ENCODE assay signal across 20 mouse cellular contexts in genomic region chr10:93287551-93288145, GRCm38 (mm10). TPM values are rescaled to one million over a fixed set of nuclear protein-coding genes. Genes with fewer than 3 reads are reported as not detected.
DNase-seq lines count a peak whose midpoint lies in the region; ATAC-seq and TF ChIP-seq lines count a peak whose summit lies in the region.
"Had no signal": no experiment of that assay in that cellular context is flagged by ENCODE, and none has a peak within 500 bp of the region (broad histone marks: within the 10 kb centered on the region; RNA-seq: fewer than 3 reads in every experiment).

No protein-coding gene starts in this region.

- TF ChIP-seq POLR2A in embryonic fibroblast, embryonic 13.5 days (IDR thresholded peaks at IDR 0.05; ENCODE audit: low read depth, low read length), result no peak

- H3K4me2 ChIP-seq in heart, embryonic 13.5 days, result peak overlapping the region; percentile 11; the same call in 1 of the 2 replicates
- H3K4me2 ChIP-seq: embryonic facial prominence, embryonic 12.5 days; forebrain, embryonic 13.5 days; hindbrain, embryonic 13.5 days; liver, embryonic 13.5 days; lung, embryonic 14.5 days; neural tube, embryonic 15.5 days had no signal

- DNase-seq in heart, postnatal 25 days (ENCODE audit: low spot score), result no peak
- DNase-seq in 3134 (ENCODE audit: extremely low read depth, insufficient read length, low spot score), result peak; percentile 90
- no peak for DNase-seq in ovary, adult 18-20 months (ENCODE audit: low spot score)
- no peak for DNase-seq in frontal cortex, postnatal 10 days (ENCODE audit: low spot score in 2 of 2)
- DNase-seq: cerebellum, adult 18-20 months; liver, embryonic 13.5 days; thymus, adult 18-20 months; thymus, postnatal 36 days had no signal

- peak overlapping the region; percentile 66 for H3K27ac ChIP-seq in heart, embryonic 13.5 days (replicated peaks)
- H3K27ac ChIP-seq in embryonic fibroblast, embryonic 13.5 days (ENCODE audit: insufficient read depth, low read length), result peak overlapping the region; percentile 95
- H3K27ac ChIP-seq: embryonic facial prominence, embryonic 12.5 days; forebrain, embryonic 13.5 days; hindbrain, embryonic 13.5 days; left cerebral cortex, adult 2 months; liver, embryonic 13.5 days; midbrain, embryonic 10.5 days; neural tube, embryonic 15.5 days had no signal

- no peak overlapping the region for H3K4me3 ChIP-seq in heart, embryonic 13.5 days
- H3K4me3 ChIP-seq in C2C12 (ENCODE audit: insufficient read depth, poor library complexity, severe bottlenecking), result no peak overlapping the region
- no peak overlapping the region for H3K4me3 ChIP-seq in embryonic fibroblast, embryonic 13.5 days (ENCODE audit: insufficient read depth, low read length)
- H3K4me3 ChIP-seq: embryonic facial prominence, embryonic 12.5 days; erythroblast, embryonic 14.5 days; forebrain, embryonic 13.5 days; hindbrain, embryonic 13.5 days; left cerebral cortex, adult 2 months; liver, embryonic 13.5 days; midbrain, embryonic 10.5 days; neural tube, embryonic 15.5 days had no signal

- no peaks in the 10 kb centered on the region for H3K27me3 ChIP-seq in heart, embryonic 13.5 days (replicated peaks)
- H3K27me3 ChIP-seq in C2C12 (ENCODE audit: control insufficient read depth, insufficient read depth, insufficient read length), result no peaks in the 10 kb centered on the region
- H3K27me3 ChIP-seq: embryonic facial prominence, embryonic 12.5 days; hindbrain, embryonic 13.5 days; liver, embryonic 13.5 days; neural tube, embryonic 15.5 days had no signal

- no peak for ATAC-seq in heart, embryonic 13.5 days (ENCODE audit: extremely low read depth, insufficient number of reproducible peaks, low FRiP score, low TSS enrichment)
- ATAC-seq: forebrain, embryonic 13.5 days; inflammation-experienced regulatory T-cells, adult 6 months had no signal

- peaks cover 89% of the 10 kb centered on the region for H3K79me2 ChIP-seq in C2C12 (ENCODE audit: control insufficient read depth, insufficient read depth)

- H3ac ChIP-seq in C2C12 (ENCODE audit: control insufficient read depth, insufficient read length, low read depth), result peak overlapping the region; percentile 23

- intact Hi-C loops in heart, postnatal 25 days (cut with DNase I), result loop anchor here (10.0 kb wide), 1 partner anchor 223 kb away; no protein-coding TSS in a partner anchor

- peaks cover 62% of the 10 kb centered on the region for H3K79me3 ChIP-seq in C2C12 (ENCODE audit: low read depth)

- TF ChIP-seq CTCF in C2C12 (IDR thresholded peaks at IDR 0.05; ENCODE audit: control insufficient read depth, insufficient read depth, insufficient read length), result no peak
- TF ChIP-seq CTCF in embryonic fibroblast, embryonic 13.5 days (IDR thresholded peaks at IDR 0.05; ENCODE audit: borderline replicate concordance, insufficient read depth, low read length), result no peak

- 59% methylated on average over 8 of the region's 8 CpGs for WGBS in heart, embryonic 13.5 days

- peaks cover 26% of the 10 kb centered on the region for H3K36me3 ChIP-seq in heart, embryonic 13.5 days
- peaks cover 60% of the 10 kb centered on the region for H3K36me3 ChIP-seq in C2C12 (ENCODE audit: control insufficient read depth, insufficient read depth)
- H3K36me3 ChIP-seq: hindbrain, embryonic 13.5 days; liver, embryonic 13.5 days; neural tube, embryonic 15.5 days had no signal

- H3K9ac ChIP-seq in heart, embryonic 13.5 days, result no peak overlapping the region
- H3K9ac ChIP-seq: embryonic facial prominence, embryonic 12.5 days; forebrain, embryonic 13.5 days; hindbrain, embryonic 13.5 days; liver, embryonic 13.5 days; lung, embryonic 14.5 days; neural tube, embryonic 15.5 days had no signal

- H3K9me3 ChIP-seq in heart, embryonic 13.5 days, result no peaks in the 10 kb centered on the region
- H3K9me3 ChIP-seq: embryonic facial prominence, embryonic 12.5 days; forebrain, embryonic 13.5 days; hindbrain, embryonic 13.5 days; liver, embryonic 13.5 days; midbrain, embryonic 10.5 days; neural tube, embryonic 15.5 days had no signal

- peaks cover 69% of the 10 kb centered on the region for H3K4me1 ChIP-seq in heart, embryonic 13.5 days
- H3K4me1 ChIP-seq in embryonic fibroblast, embryonic 13.5 days (ENCODE audit: control insufficient read depth, insufficient read depth, low read length), result peaks cover 8% of the 10 kb centered on the region; the same call in 1 of the 2 replicates

TF ChIP-seq in C2C12, 6 proteins besides CTCF, POLR2A, EP300 and RAD21:
- peak; percentile 60 for TF ChIP-seq MAX (IDR thresholded peaks at IDR 0.05)
- peak; percentile 70 for TF ChIP-seq FOSL1 (IDR thresholded peaks at IDR 0.05; ENCODE audit: insufficient read depth, low read length, poor library complexity, severe bottlenecking)
- TF ChIP-seq MYOG (IDR thresholded peaks at IDR 0.05; ENCODE audit: control insufficient read depth, extremely low read depth, insufficient read length), result no peak
- peak; percentile 22 for TF ChIP-seq MYOD1 (IDR thresholded peaks at IDR 0.05; ENCODE audit: control insufficient read depth, insufficient read length, low read depth)
- no peak for TF ChIP-seq USF1 (IDR thresholded peaks at IDR 0.05; ENCODE audit: low read depth)
- peak; percentile 72 for TF ChIP-seq CEBPB (IDR thresholded peaks at IDR 0.05; ENCODE audit: low read depth)

RNA-seq across cellular contexts. Expression of gene Elk3, which starts 23.3 kb away (rescaled TPM):
- polyA plus RNA-seq in heart, embryonic 13.5 days (2015; fragmentation: Nextera tagmentation; extraction: Ambion mirVana), result 34.5 and 38.3 TPM in 2 replicates
- 10 to 100 TPM; 45.1 to 48.7 TPM for total RNA-seq in heart, postnatal 25 days (2021)
- 56.1 TPM for polyA plus RNA-seq in C2C12 (2012; fragmentation: generic; extraction: Trizol)
- polyA plus RNA-seq in embryonic fibroblast, embryonic 13.5 days (2011; ENCODE audit: insufficient read length, low read depth, missing spikeins), result 86.5 and 103 TPM in 2 replicates
